Mouse (Mus musculus) neutrophil, adult 5-6 weeks (primary cell): ENCODE measurements around the gene Atp6v0b. TPM values are rescaled to one million over a fixed set of nuclear protein-coding genes. Genes with fewer than 3 reads are reported as not detected.
A peak's percentile ranks its signal among the peaks of the same experiment; 100 is the strongest.

Experiments used
- ATAC-seq: fragments of 151-379, 151-347 bp; 2 replicates; pipeline ENCODE4 v1.8.0; 2017; ENCODE audit warnings: mild to moderate bottlenecking, moderate TSS enrichment; ENCODE audit not compliant: insufficient number of reproducible peaks, poor library complexity, low FRiP score, severe bottlenecking; ENCODE audit errors: extremely low read depth
- total RNA-seq: library from RNA; stranded (forward); fragments of 200-1000 nt; gene quantifications from 2 replicates; pipeline ENCODE4 v1.2.3, GENCODE M21; 2017

Atp6v0b gene
- total RNA-seq, 1 experiment from 2014 or later = 136 TPM

DNA sequence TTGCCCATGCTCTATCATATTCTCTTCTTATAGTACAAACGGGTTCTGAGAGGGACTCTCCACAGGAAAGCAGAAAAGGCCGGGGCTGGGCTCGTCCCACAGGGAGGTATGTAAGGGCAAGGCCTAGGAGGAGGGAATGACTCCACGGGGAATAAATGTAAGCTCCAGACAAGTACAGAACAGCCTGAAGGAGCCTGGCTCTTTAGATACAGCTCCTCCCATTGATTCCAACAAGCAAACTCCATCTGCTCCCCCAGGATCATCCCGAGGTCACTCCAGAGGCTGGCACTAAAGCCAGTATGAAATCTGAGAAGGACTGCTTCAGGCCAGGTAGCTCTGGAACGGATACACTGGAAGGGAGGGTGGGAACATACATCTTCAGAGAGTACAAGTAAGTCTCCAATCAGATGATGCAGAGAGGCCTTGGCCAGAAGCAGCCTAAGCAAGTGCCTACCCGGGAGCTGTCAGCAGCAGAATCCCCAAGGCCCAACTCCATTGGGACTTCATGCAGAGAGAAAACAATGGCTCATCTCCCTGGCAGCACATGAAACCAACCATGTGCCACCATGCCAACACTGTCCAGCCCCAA, 25.6 kb upstream of the Atp6v0b start:
- no peak for ATAC-seq

DNA sequence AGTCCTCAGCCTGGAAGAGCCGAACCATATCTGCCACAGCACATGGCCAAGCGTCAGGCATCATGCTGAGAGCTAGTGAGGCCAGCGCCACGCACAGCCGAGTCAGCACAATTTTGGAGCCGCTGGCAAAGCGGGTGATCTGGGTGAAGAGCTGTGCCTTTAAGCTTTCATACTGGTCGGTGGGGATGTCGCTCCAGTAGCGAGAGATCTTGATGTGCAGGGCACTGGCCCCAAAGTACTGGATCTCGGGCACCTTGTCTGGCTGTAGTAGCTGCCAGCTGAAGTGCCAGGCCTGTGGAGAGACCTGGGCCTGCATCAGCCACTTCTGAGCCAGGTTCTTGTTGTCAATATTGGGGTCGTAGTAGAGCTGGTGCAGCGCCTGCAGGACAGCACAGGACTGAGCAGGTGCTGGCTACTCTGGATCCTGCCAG, 25.0 kb upstream of the Atp6v0b start:
- no peak for ATAC-seq

DNA sequence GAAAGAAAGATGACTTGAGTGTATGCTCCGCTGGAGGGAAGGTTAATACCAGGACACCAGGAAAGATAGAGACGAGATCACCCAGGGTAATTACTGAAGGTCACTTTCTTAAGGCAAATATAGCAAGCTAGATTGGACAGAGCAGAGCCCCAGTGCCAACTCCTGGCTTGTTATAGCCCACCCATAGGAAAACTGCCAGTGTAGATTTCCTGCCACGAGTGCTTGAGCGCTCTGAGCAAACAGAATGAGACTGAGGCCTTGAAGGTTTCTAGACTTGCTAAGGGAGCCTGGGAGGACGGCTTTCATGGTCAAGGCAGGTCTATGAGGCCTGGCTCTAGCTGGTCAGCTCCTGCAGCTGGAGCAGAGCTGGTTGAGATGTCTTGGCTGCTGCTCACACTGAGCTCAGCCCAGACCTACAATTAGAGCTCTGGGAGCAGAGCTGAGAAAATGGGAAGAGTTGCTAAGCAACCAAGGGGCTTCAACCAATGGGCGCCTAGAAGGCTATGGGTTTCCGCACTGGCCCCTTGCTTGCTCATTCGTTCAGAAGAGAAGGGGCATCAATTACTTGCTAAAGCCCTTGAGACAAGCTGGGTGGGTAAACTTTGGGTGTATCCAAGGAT, 21.8 kb upstream of the Atp6v0b start:
- ATAC-seq = no peak

- no peak for ATAC-seq
Measured at GRCm38 (mm10) chr4:117906196-117906595, 19.1 kb upstream of the Atp6v0b start.

DNA sequence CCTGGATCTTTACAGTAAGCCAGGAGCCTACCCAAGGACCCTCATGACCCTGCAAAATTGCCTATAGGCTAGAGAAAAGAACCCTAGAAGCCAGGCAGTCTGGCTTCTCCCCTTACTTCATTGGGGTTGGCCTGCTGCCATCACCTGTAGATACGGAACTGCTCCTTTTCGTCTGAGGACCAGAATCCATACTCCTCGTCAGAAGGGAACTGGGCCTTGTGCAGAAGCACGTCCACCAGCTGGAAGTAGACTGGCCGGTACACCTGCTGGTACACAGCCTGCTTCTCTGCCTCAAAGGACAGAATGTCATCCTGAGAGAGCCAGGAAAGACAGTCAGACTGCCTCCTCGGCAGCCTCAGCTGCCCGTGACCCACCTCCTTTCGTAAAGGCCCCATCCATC, 17.6 kb upstream of the Atp6v0b start:
- no peak for ATAC-seq

DNA sequence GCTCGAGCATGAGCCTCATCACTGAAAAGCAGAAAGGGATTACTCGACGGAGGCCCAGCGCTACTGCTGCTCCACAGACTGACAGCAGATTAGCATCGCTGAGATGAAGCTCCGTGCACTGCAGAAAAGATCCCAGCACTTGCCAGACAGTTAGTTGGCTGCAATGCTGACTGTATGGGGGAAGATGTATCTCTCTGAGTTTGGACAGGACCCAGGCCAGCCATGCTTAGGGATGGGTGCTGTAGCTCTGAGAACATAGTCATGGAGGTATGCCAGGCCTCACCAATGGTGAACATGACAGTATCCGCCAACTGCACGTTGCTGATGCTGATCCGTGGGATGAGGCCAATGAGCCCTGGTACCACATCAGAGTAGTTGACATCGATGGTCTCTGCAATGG, 17.0 kb upstream of the Atp6v0b start:
- ATAC-seq = no peak

DNA sequence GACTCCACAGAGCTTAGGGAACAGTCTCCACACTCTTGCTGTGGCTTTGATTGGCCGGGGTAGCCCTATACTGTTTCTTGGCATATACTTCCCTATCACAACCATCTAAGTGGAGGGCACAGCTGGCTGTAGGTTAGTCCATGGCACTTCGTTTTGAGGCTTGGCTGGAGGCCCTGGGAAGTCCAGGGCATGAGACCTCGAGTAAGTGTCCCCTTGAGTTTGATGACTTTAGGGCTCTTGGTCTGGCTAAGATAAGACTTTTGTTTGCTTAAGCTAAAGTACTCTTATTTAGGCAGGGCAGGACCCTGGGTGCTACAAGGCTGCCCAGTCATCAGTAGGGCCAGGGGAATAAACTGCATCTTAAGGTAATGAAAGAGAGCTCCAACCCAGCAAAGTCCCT, 11.0 kb upstream of the Atp6v0b start:
- no peak for ATAC-seq

GRCm38 (mm10) chr4:117896031-117896430, 8.9 kb upstream of the Atp6v0b start:
- ATAC-seq = no peak

DNA sequence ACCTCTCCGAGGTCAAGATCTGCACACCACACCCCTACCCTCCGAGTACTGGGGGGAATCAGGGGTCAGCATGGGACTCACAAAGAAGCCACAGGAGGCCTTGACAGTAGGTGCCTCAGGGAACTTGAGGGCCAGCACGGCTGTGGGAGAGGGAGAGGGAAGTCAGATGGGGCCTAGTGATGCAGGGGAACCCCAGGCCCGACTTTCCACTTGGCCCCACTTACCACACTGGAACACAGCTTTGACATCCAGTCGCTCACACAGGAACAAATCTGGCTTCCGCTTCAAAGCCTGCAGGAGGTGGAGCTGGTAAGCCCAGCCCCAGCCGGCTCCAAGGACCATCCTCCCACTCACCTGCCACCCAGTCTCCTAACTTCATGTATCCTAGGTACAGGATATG, 8.2 kb upstream of the Atp6v0b start:
- ATAC-seq = no peak

DNA sequence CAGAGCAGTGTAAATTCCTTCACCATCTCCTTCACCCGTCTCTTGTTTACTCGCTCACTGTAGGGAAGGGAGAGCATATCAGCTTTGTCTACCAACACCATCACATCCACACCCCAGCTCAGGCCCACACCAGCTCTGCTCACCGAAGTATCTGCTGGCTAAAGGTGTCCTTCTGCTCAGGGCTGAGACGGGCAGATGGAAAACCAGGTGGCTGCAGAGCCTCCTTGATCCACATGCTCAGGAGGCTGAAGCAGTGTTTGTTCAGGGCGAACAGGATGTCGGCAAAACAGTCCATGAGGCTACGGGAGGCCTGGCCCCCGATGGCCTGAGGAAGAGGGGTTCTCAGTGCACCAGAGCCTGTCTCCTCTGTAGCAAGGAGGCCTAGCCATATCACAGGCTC, 7.5 kb upstream of the Atp6v0b start:
- no peak for ATAC-seq

DNA sequence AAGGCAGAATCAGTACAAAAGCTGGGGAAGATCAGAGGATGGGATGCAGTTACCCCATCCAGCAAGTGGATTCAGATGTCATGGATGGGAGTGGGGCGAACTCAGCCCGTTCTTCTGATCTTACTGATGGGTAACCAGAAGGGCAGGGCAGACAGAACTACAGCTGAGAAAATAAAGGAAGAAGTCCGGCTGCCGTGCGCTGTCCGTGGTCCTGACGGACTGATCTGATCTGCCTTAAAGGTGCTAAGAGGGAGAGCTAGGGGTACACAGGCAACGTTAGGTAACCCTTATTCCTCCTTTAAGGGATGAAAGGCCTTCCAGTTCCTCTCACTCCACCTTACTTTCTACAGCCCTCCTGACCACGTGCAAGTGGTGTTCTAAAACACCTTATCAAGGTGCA, 6.2 kb upstream of the Atp6v0b start:
- ATAC-seq = no peak

DNA sequence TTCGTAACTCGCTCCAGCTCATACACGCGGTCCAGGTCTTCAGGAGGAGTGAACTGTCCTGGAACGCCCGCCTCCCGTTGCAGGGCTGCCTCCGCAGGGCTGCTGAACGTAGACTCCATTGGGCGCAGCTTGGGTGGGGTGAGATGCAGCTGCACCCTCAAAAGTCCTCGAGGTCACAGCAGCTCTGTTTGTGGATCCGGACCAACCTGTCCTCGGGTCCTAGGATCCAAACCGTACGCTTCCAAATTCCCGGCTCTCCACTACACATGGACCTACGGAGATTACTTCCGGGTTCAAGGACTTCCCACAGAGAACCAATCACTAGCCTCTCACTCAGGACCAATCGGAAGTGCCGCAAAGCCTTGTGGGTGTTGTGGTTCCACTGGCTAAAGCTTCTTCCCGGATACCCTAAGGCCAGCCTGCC, 4.6 kb upstream of the Atp6v0b start, which contains the start of gene Dph2:
Gene Dph2, minus strand, starts transcription at position 295 of the 424 bp plus-strand sequence.
- peak; percentile 87 for ATAC-seq

DNA sequence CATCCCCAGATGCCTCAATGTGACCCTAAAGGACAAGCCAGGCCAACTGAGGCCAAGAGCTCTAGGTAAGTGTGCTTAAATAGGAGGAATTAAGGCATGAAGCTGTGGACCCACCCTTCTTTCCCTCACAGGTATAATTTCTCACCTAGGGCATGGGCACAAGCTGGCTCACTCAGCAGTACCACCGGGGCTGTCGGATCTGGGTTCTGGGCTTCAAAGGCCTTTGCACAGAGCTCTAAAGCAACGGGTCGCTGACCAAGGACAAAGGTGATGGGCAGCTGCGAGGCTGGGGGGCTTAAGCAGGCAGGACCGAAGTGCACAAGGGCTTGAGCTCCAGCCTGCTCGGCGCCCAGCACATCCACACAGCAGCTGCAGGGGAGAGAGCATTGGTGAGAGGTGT, 3.6 kb upstream of the Atp6v0b start:
- no peak for ATAC-seq

DNA sequence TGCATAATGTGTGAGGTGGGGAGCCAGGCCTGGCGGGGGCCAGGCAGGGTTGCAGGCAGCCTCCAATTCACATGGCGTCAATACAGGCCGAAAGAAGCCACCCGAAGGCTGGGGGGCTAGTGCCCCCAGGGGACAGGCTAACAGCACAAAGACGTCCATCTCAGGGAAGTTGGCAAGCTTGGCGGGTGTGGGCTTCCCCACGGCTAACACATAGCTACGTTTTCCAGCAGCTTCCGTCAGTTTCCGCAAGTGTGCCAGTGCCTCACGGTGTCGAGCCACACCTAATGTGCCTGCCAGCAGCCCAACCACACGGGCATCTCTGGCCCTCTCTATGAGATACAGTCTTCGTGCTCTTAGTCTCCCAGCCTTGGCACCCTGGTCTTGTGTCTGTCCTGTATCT, 2.9 kb upstream of the Atp6v0b start:
- ATAC-seq = no peak

- no peak for ATAC-seq
Measured at GRCm38 (mm10) chr4:117889471-117889870, 2.3 kb upstream of the Atp6v0b start.

- ATAC-seq = no peak
Measured at GRCm38 (mm10) chr4:117887920-117888319, 787 bp upstream of the Atp6v0b start.

GRCm38 (mm10) chr4:117886644-117887043, 489 bp downstream of the Atp6v0b start:
- peak; percentile 30; the same call in 1 of the 2 replicates for ATAC-seq

DNA sequence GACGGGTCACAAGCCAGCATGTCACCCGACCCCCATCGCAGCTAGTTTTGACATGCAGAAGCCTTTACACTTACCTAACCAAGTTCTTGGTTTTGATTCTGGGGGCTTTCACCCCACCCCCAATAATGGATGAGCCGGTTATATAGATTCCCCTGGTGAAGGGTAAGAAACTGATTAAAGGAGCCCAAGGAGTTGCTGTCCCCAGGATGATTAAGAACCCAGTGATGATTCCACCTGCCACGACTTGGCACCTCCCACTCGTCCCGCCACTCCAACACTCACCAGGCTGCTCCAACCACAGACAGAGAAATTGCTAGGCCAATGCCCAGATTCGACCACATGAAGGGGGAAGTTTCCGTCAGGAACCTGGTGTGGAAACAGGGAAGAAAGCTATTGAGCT, 1.1 kb downstream of the Atp6v0b start:
- ATAC-seq = no peak

DNA sequence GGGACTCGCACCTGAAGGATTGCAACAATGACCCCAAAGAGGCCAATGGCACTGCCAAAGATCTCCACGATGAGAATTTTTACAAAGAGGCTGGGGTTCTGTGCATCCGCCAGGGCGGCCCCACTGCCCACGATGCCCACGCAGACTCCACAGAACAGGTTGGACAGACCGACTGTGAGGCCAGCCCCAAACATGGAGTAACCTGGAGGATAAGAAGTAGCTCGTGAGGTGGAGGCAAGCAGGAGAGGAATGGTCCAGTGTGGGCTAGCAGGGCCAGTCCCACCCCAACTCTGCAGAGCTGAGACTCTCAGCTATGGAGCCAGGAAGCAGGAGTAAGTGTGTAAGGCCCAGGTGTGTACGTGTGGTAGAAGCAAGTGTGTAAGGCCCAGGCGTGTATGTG, 2.0 kb downstream of the Atp6v0b start:
- no peak for ATAC-seq

- ATAC-seq = no peak
Measured at GRCm38 (mm10) chr4:117884146-117884545, 3.0 kb downstream of the Atp6v0b start.
